Mouse (Mus musculus) gastrocnemius, postnatal 10 days (tissue): ENCODE results near the gene Ppil2. TPM values are rescaled to one million over a fixed set of nuclear protein-coding genes. Genes with fewer than 3 reads are reported as not detected.

Experiments
- DNase-seq: peaks from one replicate; pipeline ENCODE4 v3.0.0; 2021; ENCODE audit warnings: mixed read lengths
- long read RNA-seq, 2 experiments: library from polyadenylated mRNA; stranded (forward); transcript quantifications; one replicate each; pipeline ENCODE4 v2.0.0; 2021
- total RNA-seq, 2 experiments: library from RNA; stranded (reverse); gene quantifications; 2 replicates each; pipeline ENCODE4 v1.2.3; 2021

Gene Ppil2
- 10 to 100 TPM; 31.4 to 39.7 TPM for total RNA-seq
- long read RNA-seq, experiment 1, transcript Ppil2-209 (20 exons, 3,088 nt), result major isoform, 26 of 52 reads
- long read RNA-seq, experiment 1, transcript Ppil2-201 (21 exons, 2,333 nt), result minor isoform, 10 of 52 reads
- long read RNA-seq, experiment 1, partial matches to known transcripts, result 1 of 52 reads
- long read RNA-seq, experiment 1, other reads (novel, unspliced or antisense), result 14 of 52 reads
- long read RNA-seq, experiment 2, transcript Ppil2-209 (20 exons, 3,088 nt), result major isoform, 24 of 52 reads
- long read RNA-seq, experiment 2, transcript Ppil2-201 (21 exons, 2,333 nt), result minor isoform, 21 of 52 reads
- long read RNA-seq, experiment 2, partial matches to known transcripts, result 1 of 52 reads
- long read RNA-seq, experiment 2, other reads (novel, unspliced or antisense), result 5 of 52 reads

DNA sequence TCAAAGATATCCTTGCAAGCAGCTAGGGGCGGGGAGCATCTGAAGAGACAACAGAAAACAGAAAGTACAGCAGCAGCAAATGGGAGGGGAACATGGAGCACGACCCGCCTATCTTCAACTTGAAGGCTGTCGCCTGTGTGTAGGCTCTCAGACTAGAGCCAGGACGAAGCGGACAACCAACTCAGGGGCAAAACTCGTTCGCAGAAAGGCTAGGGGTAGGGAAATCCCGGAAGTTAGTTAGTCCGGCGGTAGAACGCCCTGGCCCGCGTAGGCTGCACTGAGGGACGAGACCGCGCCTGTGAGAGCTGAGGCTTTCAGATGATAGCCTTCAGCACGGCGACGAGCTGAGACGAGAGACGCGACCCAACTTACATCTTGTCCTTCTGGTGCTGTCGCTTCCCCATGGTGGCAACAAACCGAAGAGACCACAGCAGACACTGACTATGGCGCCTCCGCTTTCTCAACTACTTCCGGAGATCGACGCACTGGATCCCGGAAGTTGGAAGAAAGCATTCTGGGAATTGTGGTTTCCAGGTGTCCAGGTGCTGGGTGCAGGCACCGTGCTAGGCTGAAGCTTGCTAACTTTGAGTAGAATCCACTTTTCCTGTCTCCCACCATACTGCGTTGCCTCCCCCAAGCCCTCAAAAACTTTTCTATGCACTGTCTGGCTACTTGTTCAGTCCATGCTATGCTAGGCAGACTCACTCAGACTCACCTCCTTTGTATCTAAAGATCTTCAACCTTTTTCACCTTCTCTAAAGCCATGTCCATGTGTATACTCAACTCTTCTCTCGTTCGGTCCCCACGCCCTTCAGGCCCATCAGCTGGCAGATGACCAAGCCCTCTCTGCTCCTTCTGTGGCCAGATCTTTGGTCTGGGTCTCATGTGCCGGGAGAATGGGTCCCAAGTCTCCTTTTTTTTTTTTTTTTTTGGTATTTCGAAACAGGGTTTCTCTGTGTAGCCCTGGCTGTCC is at the start of gene Ppil2:
Gene Ppil2, minus strand, starts transcription at position 487 of the 973 bp plus-strand sequence.
- DNase-seq, result peak; percentile 55

DNA sequence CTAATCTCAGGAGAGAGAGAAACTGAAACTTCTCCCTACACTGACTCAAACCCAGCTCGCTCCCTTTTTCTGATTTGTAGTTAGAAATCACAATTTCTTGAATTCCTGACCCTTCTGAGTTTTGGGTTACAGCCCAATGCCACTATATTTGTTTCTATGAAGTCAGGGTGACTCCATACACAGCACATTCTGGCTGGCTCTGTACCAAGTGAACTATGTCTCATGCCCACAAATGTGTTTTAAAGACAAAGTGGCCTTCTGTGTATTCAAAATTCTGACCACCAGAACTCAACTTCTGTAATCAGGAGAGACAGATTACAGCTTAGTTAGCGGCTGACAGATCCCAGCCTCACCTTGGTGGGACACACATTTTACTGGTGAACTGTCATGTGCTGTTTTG is 43.3 kb upstream of the Ppil2 start:
- no peak for DNase-seq

DNA sequence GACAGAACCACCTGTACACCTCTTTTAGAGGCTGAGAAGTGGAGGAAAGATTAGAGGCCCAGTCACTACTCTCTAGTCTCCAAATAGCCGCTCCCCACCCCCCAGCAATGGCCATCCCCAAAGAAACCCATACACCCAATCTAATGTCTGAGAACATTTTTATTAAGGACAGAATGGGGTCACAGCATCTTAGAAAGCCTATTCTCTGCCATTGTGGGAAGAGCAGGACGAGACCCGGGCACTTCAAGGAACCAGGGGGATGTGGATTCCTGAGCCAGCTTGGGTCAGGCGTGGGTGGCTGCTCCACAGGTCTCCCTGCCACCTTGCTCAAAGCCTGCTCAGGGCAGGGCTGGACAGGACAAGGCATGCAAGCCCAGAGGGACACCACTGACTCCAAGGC is 40.8 kb upstream of the Ppil2 start:
- DNase-seq, result no peak

DNA sequence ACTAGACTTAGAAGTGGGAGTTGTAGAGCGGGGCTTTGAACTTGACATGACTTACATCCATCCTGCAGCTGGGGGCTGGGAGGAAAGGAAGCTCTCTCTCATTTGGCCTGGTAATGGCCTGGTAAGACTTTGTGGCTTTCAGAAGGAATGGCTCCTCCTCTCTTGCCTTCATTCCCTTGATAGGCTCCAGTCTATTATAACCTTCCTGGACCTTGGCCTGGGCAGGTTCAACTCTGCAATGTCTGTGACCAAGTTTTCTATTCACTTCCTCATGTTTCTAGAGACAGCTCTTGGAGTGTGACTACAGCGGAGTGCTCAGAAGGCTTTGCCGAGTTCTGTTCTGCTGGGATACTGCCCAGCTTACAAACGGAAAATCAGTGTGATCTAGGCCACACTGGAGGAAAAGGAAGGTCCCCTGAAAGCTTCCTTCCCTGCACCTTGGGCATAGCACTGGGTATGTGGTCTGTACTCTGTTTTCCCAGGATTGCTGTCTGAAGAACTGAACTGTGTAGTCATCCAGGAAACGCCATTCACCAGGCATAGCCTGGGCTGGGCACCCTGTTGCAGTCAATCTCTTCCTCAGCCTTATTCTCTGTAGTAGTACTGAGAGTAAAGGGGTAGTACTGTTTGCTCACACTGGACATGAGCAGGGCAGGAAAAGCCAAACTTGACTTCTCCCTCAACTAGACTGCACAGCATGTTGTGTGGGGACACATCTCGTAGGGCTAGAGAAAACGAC is 39.6 kb upstream of the Ppil2 start:
- no peak for DNase-seq

DNA sequence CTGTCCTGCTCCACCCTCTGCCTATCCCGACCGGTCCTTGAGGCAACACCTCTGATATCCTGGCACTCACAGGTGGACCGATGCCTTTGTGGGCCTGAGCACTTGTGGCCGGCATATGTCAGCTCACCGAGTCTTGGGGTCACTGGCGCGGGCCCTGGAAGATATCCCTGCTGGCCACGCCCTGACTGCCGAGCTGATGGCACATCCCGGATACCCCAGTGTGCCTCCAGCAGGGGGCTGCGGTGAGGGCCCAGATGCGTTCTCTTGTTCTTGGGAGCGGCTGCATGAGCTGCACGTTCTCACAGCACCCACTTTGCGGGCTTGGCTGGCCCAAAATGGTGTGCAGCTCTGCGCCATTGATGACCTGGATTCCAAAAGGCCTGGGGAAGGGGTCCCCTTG is 37.0 kb upstream of the Ppil2 start:
- DNase-seq, result peak; percentile 19

DNA sequence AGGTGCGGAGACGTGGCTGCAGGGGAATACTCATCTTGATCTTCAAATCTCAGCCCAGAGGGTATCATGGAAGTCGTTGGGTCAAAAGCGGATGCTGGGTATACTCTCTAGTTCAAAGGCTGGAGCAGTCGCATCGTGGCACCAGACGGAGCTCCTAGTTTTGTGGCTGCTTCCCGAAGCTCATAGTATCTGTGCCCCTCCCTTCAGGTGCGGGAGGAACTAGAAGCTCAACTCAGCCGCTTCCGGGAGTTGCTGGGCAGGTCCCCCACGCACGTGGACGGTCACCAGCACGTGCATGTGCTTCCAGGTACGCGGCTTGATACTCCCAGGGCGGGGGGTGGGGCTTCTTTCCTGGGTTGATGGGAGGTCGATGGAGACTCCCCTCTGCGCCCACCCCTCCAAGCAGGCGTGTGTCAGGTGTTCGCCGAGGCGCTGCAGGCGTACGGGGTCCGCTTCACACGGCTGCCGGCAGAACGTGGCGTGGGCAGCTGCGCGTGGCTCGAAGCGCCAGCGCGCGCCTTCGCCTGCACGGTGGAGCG is 36.4 kb upstream of the Ppil2 start:
- no peak for DNase-seq

DNA sequence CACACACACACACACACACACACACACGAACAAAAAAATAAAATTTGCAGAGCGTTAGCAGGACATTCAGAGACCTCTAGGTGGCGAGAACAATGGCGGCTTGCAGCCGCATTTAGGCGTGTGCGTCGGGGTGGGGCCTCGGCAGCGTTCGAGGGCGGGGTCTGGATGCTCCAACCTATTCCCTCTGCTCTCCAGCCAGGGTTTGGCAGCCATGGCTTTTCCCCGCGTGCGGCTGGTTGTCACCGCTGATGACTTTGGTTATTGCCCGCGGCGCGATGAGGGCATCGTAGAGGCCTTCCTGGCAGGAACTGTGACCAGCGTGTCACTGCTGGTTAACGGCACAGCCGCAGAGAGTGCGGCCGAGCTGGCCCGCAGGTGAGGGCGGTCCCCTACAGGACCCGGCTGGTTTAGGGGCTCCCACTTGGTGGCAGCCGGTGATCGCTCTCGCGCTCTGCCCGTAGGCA is 35.7 kb upstream of the Ppil2 start, which contains the start of gene Ccdc116:
Gene Ccdc116, minus strand, starts transcription at position 458 of the 464 bp plus-strand sequence.
- peak; percentile 70 for DNase-seq

DNA sequence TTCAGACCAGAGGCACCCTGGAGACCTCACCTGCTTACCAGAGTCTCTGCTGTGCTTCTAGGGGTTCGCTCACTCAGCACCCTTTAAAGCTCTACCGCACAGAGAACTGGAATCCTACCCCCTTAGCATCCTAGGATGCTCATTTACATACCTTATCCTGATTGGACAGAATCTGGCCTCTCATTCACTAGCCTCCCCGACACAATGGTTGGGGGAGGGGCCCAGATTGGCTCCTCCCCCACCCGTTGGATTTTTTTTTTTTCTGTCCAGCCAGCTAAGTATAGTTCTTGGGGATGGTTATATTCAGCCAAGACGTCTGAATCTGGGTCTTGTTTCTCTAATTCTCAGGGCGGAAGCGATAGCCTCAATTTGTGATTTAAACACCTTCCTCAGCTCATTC is 33.3 kb upstream of the Ppil2 start, which contains the start of gene Ydjc:
Gene Ydjc, plus strand, starts transcription at position 283 of the 400 bp plus-strand sequence.
- no peak for DNase-seq

DNA sequence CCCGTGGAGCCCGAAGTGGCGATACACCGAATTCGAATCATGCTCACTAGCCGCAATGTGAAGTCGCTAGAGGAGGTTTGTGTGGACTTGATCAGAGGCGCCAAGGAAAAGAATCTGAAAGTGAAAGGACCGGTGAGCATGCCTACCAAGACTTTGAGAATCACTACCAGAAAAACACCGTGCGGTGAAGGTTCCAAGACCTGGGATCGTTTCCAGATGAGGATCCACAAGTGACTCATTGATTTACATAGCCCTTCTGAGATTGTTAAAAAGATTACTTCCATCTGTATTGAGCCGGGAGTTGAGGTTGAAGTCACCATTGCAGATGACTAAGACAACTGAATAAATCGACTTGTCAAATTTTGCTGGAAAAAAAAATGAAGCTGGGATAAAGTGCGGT is 26.3 kb upstream of the Ppil2 start:
- DNase-seq, result no peak

DNA sequence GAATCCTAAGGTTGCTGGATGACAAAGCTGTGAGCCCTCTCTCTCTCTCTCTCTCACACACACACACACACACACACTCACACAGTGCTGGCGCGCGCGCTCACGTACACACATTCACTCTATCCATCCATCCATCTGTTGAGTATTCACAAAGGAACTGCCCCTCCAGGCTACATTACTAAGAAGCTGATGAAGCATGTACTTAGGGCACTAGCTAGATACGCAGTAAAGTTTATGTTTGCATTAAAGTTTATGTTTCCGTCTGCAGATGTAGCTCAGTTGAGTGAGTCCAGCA is 21.8 kb upstream of the Ppil2 start:
- no peak for DNase-seq

DNA sequence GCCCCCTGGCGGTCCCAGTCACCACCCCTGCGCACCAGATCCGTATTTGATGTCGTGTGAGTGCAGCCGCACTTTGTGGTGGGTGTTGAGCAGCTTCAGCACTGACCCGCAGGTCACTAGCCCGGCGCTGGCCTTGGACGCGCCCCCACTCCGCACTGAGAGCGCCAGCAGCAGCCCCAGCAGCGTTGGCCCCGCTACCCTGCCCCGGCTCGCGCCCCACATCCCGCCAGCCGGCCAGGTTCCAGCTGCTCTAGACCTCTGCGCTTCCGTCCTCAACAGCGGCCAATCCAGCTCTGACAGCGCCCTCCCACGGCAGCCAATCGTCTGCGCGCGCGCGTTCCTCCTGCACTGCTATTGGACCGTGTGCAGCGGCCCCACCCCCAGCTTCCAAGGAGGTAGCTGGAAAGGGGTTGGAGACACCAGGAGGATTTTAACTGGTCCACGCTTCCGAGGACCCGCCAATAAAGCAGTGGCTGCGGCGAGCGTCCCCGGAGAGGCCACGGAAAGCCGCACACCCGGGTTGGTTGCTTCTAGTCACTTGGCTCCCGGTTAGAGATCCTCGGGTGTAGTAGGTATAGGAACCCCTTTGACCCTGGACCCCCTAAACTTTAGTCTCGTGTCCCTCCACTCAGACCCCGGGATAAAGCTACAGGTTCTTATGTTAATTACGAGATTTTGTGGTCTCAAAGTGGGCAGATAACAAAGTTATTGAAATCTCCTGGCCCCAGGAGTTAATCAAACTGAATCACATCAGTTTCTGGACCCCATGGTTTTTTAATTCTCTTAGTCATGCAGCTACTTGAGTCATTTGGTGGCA is 21.2 kb upstream of the Ppil2 start, which contains the start of gene Sdf2l1:
Gene Sdf2l1, minus strand, starts transcription at position 295 of the 817 bp plus-strand sequence.
- peak; percentile 96 for DNase-seq

DNA sequence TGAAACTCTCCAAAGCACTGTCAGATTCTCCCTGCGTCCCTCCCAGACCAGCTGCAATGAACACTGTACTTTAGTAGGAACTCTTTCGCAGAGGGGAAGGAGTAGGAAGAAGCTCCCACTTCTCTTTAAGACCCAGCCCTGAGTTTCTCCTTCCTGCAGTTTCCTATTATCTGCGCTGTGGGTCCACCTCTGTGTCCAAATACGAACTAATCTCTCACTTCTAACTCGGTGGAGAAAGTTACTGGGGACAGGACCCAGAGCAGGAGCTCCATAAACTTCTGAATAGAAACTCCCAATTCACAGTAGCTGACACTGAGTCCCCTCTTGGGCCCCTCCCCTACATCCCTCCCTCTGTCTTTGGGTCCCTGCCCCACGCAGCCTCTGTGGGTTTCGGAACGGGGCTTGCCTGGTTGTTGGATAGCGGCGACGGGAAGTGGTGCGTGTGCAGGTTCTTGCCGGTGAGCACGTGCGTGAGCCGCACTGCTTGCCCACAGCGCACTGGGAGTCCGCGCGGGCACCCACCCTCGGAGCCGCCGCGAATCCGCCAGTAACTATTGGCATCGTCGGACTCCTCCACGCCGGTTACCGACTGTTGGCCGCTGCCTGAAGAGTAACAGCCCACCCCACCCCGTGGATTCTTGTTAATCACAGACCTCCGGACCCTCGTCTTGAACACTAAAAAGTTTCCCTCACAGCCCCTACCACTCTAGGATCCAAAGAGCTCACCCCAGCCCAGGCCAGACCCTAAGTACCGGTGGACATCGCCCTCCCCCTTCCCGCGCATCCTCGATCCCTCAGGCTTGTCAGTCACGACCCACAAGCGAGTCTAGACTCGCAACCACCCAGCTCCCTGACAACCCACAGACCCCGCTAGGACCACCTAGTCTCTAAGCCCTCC is 20.4 kb upstream of the Ppil2 start:
- DNase-seq, result peak; percentile 15

DNA sequence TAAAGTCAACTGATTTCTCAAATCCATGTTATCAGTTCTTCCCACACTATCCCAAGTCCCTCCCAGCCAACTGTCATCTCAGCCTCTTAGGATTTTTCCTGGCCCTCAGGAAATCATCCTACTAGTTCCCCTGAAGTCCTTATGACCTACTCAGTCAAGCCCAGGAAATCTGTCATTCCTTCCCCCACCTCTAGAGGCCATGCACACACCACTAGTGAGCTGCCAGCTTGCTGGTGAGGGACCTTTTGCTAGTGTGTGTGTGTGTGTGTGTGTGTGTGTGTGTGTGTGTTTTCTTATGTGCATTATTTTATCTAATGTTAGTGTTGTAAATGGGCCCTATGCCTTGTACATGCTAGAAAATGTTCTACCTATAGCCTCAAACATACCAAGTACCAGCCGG is 16.2 kb upstream of the Ppil2 start:
- peak; percentile 33 for DNase-seq

DNA sequence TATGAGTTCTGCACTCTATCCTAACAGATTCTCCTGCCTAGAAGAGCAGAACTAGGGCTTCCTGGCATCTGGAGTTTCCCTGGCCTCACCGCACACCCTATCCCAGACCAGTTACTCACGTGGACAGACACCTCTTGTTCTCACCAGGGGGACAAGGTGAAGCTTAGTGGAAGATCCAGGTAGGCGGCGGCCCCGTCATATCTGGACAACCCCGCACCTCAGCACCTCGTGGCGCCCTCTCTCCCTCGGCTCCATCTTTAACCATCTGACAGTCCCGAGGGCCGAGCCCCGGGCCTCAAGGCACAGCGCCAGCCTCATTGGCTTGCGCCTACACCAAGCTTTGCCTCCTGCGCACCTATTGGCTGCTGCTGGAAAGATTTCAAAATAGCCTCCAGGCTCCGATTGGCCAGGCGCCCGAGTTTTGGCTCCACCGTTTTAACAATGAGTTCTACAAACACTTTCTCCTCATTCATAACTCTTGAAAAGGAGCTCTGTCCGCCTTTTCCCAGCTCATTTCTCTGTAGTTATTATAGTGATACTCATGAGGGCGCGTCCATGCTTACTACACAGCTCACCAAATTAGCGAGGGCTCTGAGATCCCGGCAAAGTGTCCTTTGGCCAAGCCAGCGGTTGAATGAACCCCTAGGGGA is 13.9 kb upstream of the Ppil2 start, which contains the start of gene 2610318N02Rik:
Gene 2610318N02Rik, minus strand, starts transcription at position 297 of the 650 bp plus-strand sequence.
- DNase-seq, result peak; percentile 53

DNA sequence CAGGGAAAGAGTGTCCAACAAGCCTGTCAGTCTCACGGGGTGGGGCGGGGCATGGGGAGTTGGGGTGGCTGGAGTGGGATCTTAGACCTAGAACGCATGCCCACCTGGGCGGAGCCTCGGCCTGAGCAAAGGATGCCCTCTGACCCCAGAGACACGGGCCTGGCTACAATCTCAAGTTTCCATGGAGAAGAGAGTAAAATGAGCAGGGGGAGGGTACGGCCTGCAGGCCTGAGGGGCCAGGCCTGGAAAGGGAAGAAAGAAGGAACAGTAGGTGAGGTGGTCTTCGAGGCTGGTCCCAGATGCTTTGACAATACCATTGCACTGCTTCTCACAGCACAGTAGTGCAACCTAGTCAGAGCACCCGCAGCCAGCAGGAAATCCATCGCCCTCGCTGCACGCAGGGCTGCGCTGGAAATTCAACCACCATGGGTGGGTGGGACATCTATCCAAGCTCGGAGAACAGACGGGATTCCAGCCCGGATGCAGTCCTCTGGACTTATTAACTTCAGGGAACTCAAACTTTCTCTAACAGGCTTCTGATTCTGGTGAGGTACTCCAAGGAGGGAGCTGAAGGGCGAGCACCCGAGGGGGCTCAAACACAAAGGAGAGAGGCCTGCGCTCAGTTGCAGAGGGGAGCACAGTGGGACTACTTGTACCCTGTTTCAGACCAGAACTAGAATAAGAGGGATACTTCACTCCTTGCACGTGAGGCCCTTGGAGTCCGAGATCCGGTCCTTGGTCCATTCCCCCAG is 13.2 kb upstream of the Ppil2 start:
- DNase-seq, result no peak

DNA sequence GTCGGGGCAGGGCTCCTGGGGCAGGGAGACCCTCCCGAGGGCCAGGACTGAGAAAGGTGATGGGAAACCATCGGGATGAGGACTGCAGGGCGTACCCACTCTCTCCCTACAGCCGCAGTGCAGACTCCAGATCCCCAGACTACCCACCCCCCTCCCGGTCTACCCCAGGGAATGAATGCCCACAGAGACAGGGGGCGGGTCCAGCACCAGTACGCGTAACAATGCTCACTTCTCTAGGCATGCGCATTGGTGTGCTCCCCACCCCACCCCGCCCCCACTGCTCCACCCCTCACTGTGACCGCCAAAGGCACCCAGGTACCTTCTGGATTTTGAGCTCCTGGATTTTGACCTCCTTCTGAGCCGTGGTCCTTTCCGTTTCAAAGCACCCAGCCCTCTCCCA is 10.5 kb upstream of the Ppil2 start:
- no peak for DNase-seq

DNA sequence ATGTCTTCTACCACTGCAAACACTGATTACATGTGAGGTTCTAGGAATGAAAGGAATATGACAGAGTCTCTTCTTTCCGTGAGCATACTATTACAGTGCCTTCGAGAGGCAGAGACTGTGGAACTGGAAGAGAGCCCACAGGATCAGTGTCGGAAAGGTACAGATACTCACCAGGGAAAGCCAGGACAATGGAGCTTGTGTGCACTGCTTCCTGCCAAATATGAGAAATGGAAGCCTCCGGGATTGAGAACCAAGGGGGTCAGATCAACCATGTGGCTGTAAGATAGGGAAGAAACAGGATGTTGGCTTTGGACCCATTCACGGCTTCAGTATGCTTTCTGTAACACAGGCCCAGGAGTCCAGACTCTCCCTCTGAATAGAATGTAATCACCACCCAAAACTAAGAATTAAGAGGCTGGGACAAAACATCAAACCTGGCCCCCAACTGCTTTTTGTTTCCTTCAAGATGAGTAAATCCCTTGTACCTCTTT is 6.3 kb upstream of the Ppil2 start:
- no peak for DNase-seq

DNA sequence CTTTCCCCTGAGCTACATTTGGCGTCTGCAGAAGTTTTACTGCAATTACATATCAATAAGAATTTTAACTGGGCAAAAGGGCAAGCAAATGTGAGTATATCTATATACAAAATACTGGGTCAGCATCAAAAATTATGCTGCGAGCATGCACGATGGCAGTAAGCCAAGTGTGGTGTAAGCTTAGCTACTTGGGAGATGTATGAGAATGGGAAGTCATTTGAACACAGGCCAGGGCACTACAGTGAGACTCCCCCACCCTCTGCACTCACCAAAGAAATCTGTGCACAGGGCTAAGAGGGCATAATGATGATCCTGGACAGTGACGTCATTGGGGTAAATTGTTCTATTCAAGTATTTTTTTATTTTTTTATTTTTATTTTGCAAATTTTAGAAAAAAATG is 6.5 kb downstream of the Ppil2 start:
- no peak for DNase-seq
